Mouse (Mus musculus): ENCODE data around the gene Dock11.

Dock11 gene

GRCm38 (mm10) chrX:35950135-35950534 is 61.5 kb downstream of the Dock11 start:
- no peak for DNase-seq (ENCODE audit: low spot score in 2 of 2)

GRCm38 (mm10) chrX:35951945-35952344 is 63.3 kb downstream of the Dock11 start:
- no peak for DNase-seq (ENCODE audit: low spot score in 2 of 2)

GRCm38 (mm10) chrX:35952521-35953095 is 64.0 kb downstream of the Dock11 start:
- DNase-seq (ENCODE audit: low spot score in 2 of 2): no peak

- no peak for DNase-seq (ENCODE audit: low spot score in 2 of 2)
Measured at GRCm38 (mm10) chrX:35956236-35956635, 67.6 kb downstream of the Dock11 start.

GRCm38 (mm10) chrX:35963087-35963486 is 74.5 kb downstream of the Dock11 start:
- no peak for DNase-seq (ENCODE audit: low spot score in 2 of 2)

- no peak for DNase-seq (ENCODE audit: low spot score in 2 of 2)
Measured at GRCm38 (mm10) chrX:35969276-35969675, 80.6 kb downstream of the Dock11 start.

- DNase-seq (ENCODE audit: low spot score in 2 of 2): no peak
Measured at GRCm38 (mm10) chrX:35976657-35977056, 88.0 kb downstream of the Dock11 start.

GRCm38 (mm10) chrX:35987981-35988380 is 99.3 kb downstream of the Dock11 start:
- no peak for DNase-seq (ENCODE audit: low spot score in 2 of 2)

GRCm38 (mm10) chrX:35990508-35991095 is 102.0 kb downstream of the Dock11 start:
- DNase-seq (ENCODE audit: low spot score in 2 of 2): no peak

- no peak for DNase-seq (ENCODE audit: low spot score in 2 of 2)
Measured at GRCm38 (mm10) chrX:35994226-35994625, 105.6 kb downstream of the Dock11 start.

- no peak for DNase-seq (ENCODE audit: low spot score in 2 of 2)
Measured at GRCm38 (mm10) chrX:35997004-35997403, 108.4 kb downstream of the Dock11 start.

GRCm38 (mm10) chrX:35997793-35998419 is 109.3 kb downstream of the Dock11 start:
- DNase-seq (ENCODE audit: low spot score in 2 of 2): no peak

GRCm38 (mm10) chrX:36025651-36026050 is 137.0 kb downstream of the Dock11 start:
- DNase-seq (ENCODE audit: low spot score in 2 of 2): no peak

GRCm38 (mm10) chrX:36031113-36031512 is 142.5 kb downstream of the Dock11 start:
- DNase-seq (ENCODE audit: low spot score in 2 of 2): no peak

GRCm38 (mm10) chrX:36034045-36034444 is 145.4 kb downstream of the Dock11 start:
- no peak for DNase-seq (ENCODE audit: low spot score in 2 of 2)

GRCm38 (mm10) chrX:36045731-36046130 is 157.1 kb downstream of the Dock11 start:
- no peak for DNase-seq (ENCODE audit: low spot score in 2 of 2)

GRCm38 (mm10) chrX:36047451-36047850 is 158.8 kb downstream of the Dock11 start:
- no peak for DNase-seq (ENCODE audit: low spot score in 2 of 2)

- DNase-seq (ENCODE audit: low spot score in 2 of 2): no peak
Measured at GRCm38 (mm10) chrX:36050312-36050711, 161.7 kb downstream of the Dock11 start.

GRCm38 (mm10) chrX:36073997-36074396 is 185.4 kb downstream of the Dock11 start:
- no peak for DNase-seq (ENCODE audit: low spot score in 2 of 2)

- DNase-seq (ENCODE audit: low spot score in 2 of 2): no peak
Measured at GRCm38 (mm10) chrX:36077164-36077563, 188.5 kb downstream of the Dock11 start.

- no peak for DNase-seq (ENCODE audit: low spot score in 2 of 2)
Measured at GRCm38 (mm10) chrX:36082917-36083316, 194.3 kb downstream of the Dock11 start.

- DNase-seq (ENCODE audit: low spot score in 2 of 2): no peak
Measured at GRCm38 (mm10) chrX:36088464-36089256, 200.0 kb downstream of the Dock11 start.

GRCm38 (mm10) chrX:36100883-36101282 is 212.3 kb downstream of the Dock11 start:
- no peak for DNase-seq (ENCODE audit: low spot score in 2 of 2)
